Mouse (Mus musculus): ENCODE results near the gene Ece2. TPM values are rescaled to one million over a fixed set of nuclear protein-coding genes. Genes with fewer than 3 reads are reported as not detected.

Ece2 gene
- polyA plus RNA-seq, 1 experiment: 0.32 TPM

DNA sequence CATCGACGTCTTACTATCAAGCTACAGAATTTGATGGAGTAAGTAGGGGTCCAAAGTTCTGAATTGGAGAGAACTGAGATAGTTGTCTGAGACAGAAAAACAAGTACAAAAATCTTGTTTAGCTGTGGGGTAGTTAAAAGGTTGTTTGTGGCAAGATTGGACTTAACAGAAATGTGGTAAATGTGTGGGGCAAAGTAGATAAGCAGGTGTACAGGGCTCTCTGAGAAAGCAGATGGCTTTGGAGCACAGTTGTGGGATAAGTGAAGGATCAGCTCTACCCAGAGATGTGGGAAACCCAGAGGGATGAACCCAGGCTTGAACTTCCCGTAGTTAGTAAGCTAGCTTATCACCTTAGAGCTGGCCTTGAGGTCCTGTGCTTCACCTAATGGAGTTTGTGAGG lies 61.1 kb downstream of the Ece2 start:
- DNase-seq (ENCODE audit: low read depth): no peak

DNA sequence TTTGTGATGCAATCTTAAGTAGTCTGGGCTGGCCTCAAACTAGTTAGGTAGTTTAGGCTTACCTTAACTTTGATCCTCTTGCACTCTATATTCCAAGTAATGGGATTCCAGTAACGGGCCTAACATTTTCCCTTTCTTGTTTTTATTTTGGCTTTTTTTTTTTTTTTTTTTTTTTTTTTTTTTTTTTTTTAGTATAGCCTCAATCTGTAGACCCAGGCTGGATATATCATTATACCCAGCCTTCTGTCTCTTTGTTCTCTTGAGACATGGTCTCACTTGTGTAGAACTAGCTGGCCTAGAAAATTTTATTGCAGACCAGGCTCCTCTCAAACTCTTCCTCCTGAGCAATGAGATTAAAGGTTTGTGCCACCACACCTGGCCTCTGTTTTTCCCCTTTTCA lies 62.0 kb downstream of the Ece2 start:
- DNase-seq (ENCODE audit: low read depth): no peak

DNA sequence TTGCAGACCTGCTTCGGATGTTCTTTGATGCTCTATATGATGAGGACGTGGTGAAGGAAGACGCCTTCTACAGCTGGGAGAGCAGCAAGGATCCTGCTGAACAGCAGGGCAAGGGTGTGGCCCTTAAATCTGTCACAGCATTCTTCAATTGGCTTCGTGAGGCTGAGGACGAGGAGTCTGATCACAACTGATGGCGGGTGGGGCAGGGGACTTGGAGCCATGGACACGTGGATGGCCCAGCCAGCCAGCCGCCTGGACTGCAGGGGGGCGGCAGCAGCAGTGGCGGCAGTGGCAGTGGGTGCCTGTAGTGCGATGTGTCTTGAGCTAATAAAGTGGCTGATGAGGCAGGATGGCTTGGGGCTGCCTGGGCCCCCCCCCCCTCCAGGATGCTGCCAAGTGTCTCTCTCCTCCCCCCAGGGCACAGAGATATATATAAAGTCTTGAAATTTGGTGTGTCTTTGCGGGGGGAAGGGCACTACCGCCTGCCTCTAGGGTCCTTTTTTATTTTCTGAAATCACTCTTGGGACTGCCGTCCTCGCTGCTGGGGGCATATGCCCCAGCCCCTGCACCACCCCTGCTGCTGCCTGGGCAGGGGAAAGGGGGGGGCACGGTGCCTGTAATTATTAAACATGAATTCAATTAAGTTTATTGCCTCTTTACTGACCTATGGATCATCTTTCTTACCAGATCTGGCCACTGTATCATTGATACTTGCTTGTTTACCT lies 62.8 kb downstream of the Ece2 start:
- DNase-seq (ENCODE audit: low read depth): no peak

DNA sequence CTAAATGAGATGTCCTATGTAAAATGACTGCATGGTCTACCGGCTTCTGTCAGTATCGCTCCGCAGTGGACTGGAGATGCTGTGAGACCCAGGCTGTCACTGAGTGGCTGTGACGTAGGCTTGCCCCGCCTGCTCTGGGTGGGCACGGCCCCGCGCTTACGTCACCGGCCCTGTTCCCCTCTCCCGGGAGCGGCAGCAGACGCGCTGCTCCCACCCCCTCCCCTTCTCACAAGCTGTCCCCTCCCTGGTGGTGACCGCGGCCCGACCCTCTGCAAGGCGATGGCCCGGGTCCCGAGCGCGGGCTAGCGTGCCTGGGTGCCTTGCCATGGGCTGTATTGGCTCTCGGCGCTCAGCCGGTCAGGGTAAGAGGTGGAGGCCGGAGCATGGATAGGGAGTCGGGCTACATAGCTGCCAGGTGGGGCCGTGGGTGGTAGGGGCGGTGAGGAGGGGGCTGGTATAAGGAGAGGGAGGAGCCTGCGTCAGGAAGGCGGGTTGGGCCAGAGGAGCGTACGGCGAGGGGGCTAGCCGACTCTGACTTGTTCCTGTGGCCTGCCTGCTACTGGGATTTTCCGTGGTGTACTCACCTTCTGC lies 63.6 kb downstream of the Ece2 start, which contains the start of gene Fam131a:
Fam131a (plus strand) TSS at position 131 of the 591 bp plus-strand sequence.
- no peak for DNase-seq (ENCODE audit: low read depth)

- no peak for DNase-seq (ENCODE audit: low read depth)
These were observed 65.2 kb downstream of the Ece2 start for GRCm38 (mm10) chr16:20694781-20695180.

DNA sequence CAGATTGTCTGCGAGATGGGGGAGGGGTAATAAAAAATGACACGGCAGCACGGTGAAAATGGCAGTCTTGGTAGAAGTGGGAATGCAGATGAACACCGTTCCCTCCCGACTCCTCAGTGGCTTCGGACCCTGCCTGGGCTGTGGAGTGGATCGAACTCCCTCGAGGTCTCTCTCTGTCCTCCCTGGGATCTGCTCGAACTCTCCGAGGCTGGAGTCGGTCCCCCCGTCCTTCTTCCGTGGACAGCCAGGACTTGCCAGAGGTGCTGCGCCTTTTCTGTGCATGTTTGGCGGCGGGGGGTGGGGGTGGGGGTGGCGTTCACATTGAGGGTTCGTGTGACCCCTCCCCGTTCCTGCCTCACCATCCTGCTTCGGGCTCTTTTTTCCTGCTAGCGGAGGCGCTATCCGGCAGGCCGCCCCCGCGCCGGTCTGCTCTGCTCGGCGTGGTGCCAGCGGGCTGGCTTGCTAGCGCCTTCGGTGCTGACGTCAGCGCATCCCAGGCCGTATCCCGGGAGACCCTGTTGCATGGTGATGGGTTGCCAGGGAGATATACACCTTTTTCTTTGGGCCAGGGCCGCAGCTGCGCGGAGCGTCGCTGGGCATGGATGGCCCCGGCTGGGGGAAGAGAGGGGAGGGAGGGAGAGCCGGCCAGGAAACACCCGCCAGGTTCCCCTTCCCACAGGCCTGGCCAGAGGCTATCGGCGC lies 66.1 kb downstream of the Ece2 start:
- no peak for DNase-seq (ENCODE audit: low read depth)

Other genes starting within 250 kb of the Ece2 start
- gene Abcc5, start 203.4 kb upstream of the Ece2 start, polyA plus RNA-seq (2012; rRNA removed): 79.5 and 90.2 TPM in 2 replicates
- 32.6 and 36.2 TPM in 2 replicates for gene Eif2b5, start 131.0 kb upstream of the Ece2 start, polyA plus RNA-seq (2012; rRNA removed)
- 23.2 and 39.0 TPM in 2 replicates for gene Dvl3, start 112.8 kb upstream of the Ece2 start, polyA plus RNA-seq (2012; rRNA removed)
- 328 and 405 TPM in 2 replicates for gene Ap2m1, start 94.3 kb upstream of the Ece2 start, polyA plus RNA-seq (2012; rRNA removed)
- 52.0 and 59.4 TPM in 2 replicates for gene Abcf3, start 81.3 kb upstream of the Ece2 start, polyA plus RNA-seq (2012; rRNA removed)
- gene Vwa5b2, start 40.4 kb upstream of the Ece2 start, polyA plus RNA-seq (2012; rRNA removed): 0.36 and 0.88 TPM in 2 replicates
- gene Eef1akmt4, start 18.2 kb upstream of the Ece2 start, polyA plus RNA-seq (2012; rRNA removed): 9.4 and 16.3 TPM in 2 replicates
- gene Gm49333, start 18.2 kb upstream of the Ece2 start, polyA plus RNA-seq (2012; rRNA removed): 0.05 TPM in 1 of 2 replicates, not detected in the other
- 19.7 and 22.4 TPM in 2 replicates for gene Alg3, start 18.1 kb upstream of the Ece2 start, polyA plus RNA-seq (2012; rRNA removed)
- 2.9 and 3.6 TPM in 2 replicates for gene Camk2n2, start 8.5 kb upstream of the Ece2 start, polyA plus RNA-seq (2012; rRNA removed)
- gene Psmd2, start 21.8 kb downstream of the Ece2 start, polyA plus RNA-seq (2012; rRNA removed): 110 and 118 TPM in 2 replicates
- gene Eif4g1, start 38.5 kb downstream of the Ece2 start, polyA plus RNA-seq (2012; rRNA removed): 338 and 402 TPM in 2 replicates
- gene Fam131a, start 63.4 kb downstream of the Ece2 start, polyA plus RNA-seq (2012; rRNA removed): 11.8 and 12.7 TPM in 2 replicates
- 19.2 and 21.3 TPM in 2 replicates for gene Polr2h, start 87.8 kb downstream of the Ece2 start, polyA plus RNA-seq (2012; rRNA removed)
- 17.3 and 19.3 TPM in 2 replicates for gene Clcn2, start 87.9 kb downstream of the Ece2 start, polyA plus RNA-seq (2012; rRNA removed)
- gene Chrd, start 103.3 kb downstream of the Ece2 start, polyA plus RNA-seq (2012; rRNA removed): 19.8 and 20.2 TPM in 2 replicates
- gene Thpo, start 104.7 kb downstream of the Ece2 start, polyA plus RNA-seq (2012; rRNA removed): 4.1 and 4.2 TPM in 2 replicates

Measured in gonadal fat pad, adult 2 months (tissue).